Mouse (Mus musculus) hindbrain, embryonic 11.5 days (tissue): ENCODE measurements around the gene Fmnl3. TPM values are rescaled to one million over a fixed set of nuclear protein-coding genes. Genes with fewer than 3 reads are reported as not detected.

Experiments used
- ATAC-seq: fragments of 200-750 bp; cut with Nextera tagmentation; 2 replicates; pipeline ENCODE4 v1.8.0; 2017; ENCODE audit warnings: mild to moderate bottlenecking, moderate TSS enrichment, moderate library complexity; ENCODE audit not compliant: low FRiP score
- DNase-seq: peaks from one replicate; pipeline ENCODE4 v3.0.0-alpha.2; 2015; ENCODE audit warnings: low spot score
- H3K27ac ChIP-seq: fragments of 300-500 bp; sonication (generic); 2 replicates; pipeline ENCODE4 v1.5.1; 2014; ENCODE audit warnings: mild to moderate bottlenecking, low read depth, low read length
- H3K27me3 ChIP-seq: fragments of 300-500 bp; sonication (generic); 2 replicates; pipeline ENCODE4 v1.6.1; 2014; ENCODE audit warnings: mild to moderate bottlenecking, low read length, moderate library complexity, mixed read lengths; ENCODE audit not compliant: control insufficient read depth, insufficient read depth
- H3K36me3 ChIP-seq: fragments of 300-500 bp; sonication (generic); 2 replicates; pipeline ENCODE4 v1.6.1; 2014; ENCODE audit warnings: mild to moderate bottlenecking, low read length, moderate library complexity, mixed read lengths; ENCODE audit not compliant: control insufficient read depth, insufficient read depth
- H3K4me1 ChIP-seq: fragments of 300-500 bp; sonication (generic); replicated peaks from 2 replicates; pipeline ENCODE4 v1.6.1; 2014; ENCODE audit warnings: low read length, mixed read lengths; ENCODE audit not compliant: control insufficient read depth, insufficient read depth
- H3K4me2 ChIP-seq: fragments of 300-500 bp; sonication (generic); replicated peaks from 2 replicates; pipeline ENCODE4 v1.6.1; 2014; ENCODE audit warnings: mild to moderate bottlenecking, low read depth, low read length
- H3K4me3 ChIP-seq: fragments of 300-500 bp; sonication (generic); 2 replicates; pipeline ENCODE4 v1.5.1; 2014; ENCODE audit warnings: low read depth, low read length
- H3K9ac ChIP-seq: fragments of 300-500 bp; sonication (generic); 2 replicates; pipeline ENCODE4 v1.6.1; 2014; ENCODE audit warnings: low read depth, low read length
- H3K9me3 ChIP-seq: fragments of 300-500 bp; sonication (generic); 2 replicates; pipeline ENCODE4 v1.6.1; 2016; ENCODE audit warnings: low read length; ENCODE audit not compliant: control insufficient read depth
- WGBS: fragments of 180-500 bp; shearing (Covaris S2); extraction: QIAGEN DNeasy Blood & Tissue Kit; methylation state at CpG from one replicate; pipeline ENCODE4 v1.1.7; 2014; 5-methylcytosine and 5-hydroxymethylcytosine counted together
- polyA plus RNA-seq: library from polyadenylated mRNA; unstranded; fragments of >200 nt; fragmentation: Nextera tagmentation; extraction: Ambion mirVana; gene quantifications from 2 replicates; pipeline ENCODE4 v1.2.1, GENCODE M21; 2014

The Fmnl3 gene
- polyA plus RNA-seq, 1 experiment from 2014 or later: 10.5 TPM

GRCm38 (mm10) chr15:99318861-99319410 lies 51.3 kb downstream of the Fmnl3 start:
- WGBS: 89% methylated on average over 14 of the region's 14 CpGs
- H3K4me3 ChIP-seq: no peak overlapping the region
- DNase-seq: no peak
- H3K9ac ChIP-seq: no peak overlapping the region
- H3K36me3 ChIP-seq: peaks cover 6% of the 10 kb centered on the region; the same call in 1 of the 2 replicates
- H3K4me2 ChIP-seq: no peak overlapping the region
- H3K4me1 ChIP-seq: no peaks in the 10 kb centered on the region
- no peaks in the 10 kb centered on the region for H3K27me3 ChIP-seq
- H3K9me3 ChIP-seq: no peaks in the 10 kb centered on the region
- 0 out of 2 replicates have a peak overlapping the region, but pooled peaks have one; percentile 10 for H3K27ac ChIP-seq
- no peak for ATAC-seq

GRCm38 (mm10) chr15:99318071-99318470 lies 52.2 kb downstream of the Fmnl3 start:
- no peak overlapping the region for H3K9ac ChIP-seq
- H3K4me2 ChIP-seq: no peak overlapping the region
- H3K27me3 ChIP-seq: no peaks in the 10 kb centered on the region
- H3K36me3 ChIP-seq: peaks cover 6% of the 10 kb centered on the region; the same call in 1 of the 2 replicates
- no peaks in the 10 kb centered on the region for H3K4me1 ChIP-seq
- no peak overlapping the region for H3K4me3 ChIP-seq
- DNase-seq: no peak
- ATAC-seq: no peak
- whole genome bisulfite sequencing: 88% methylated on average over 6 of the region's 6 CpGs
- no peak overlapping the region for H3K27ac ChIP-seq
- no peaks in the 10 kb centered on the region for H3K9me3 ChIP-seq

GRCm38 (mm10) chr15:99317267-99317651 lies 53.0 kb downstream of the Fmnl3 start:
- no peak overlapping the region for H3K4me3 ChIP-seq
- DNase-seq (no peak), ATAC-seq (no peak; the same call in 1 of the 2 replicates)
- H3K4me1 ChIP-seq: no peaks in the 10 kb centered on the region
- no peak overlapping the region for H3K27ac ChIP-seq
- H3K9ac ChIP-seq: 0 out of 2 replicates have a peak overlapping the region, but pooled peaks have one; percentile 11
- WGBS: 81% methylated on average over 2 of the region's 2 CpGs
- no peaks in the 10 kb centered on the region for H3K9me3 ChIP-seq
- peaks cover 6% of the 10 kb centered on the region; the same call in 1 of the 2 replicates for H3K36me3 ChIP-seq
- no peaks in the 10 kb centered on the region for H3K27me3 ChIP-seq
- H3K4me2 ChIP-seq: no peak overlapping the region

- Histone ChIP-seq H3K36me3 (peaks cover 6% of the 10 kb centered on the region; the same call in 1 of the 2 replicates), H3K4me3 (no peak overlapping the region), H3K4me2 (no peak overlapping the region), H3K9ac (0 out of 2 replicates have a peak overlapping the region, but pooled peaks have one; percentile 31), H3K27me3 (no peaks in the 10 kb centered on the region), H3K27ac (peak overlapping the region; percentile 70), H3K4me1 (no peaks in the 10 kb centered on the region), H3K9me3 (no peaks in the 10 kb centered on the region)
- ATAC-seq (peak; percentile 49; the same call in 1 of the 2 replicates), DNase-seq (peak; percentile 82)
- 85% methylated on average over 16 of the region's 16 CpGs for WGBS
Measured at GRCm38 (mm10) chr15:99316314-99317266, 53.7 kb downstream of the Fmnl3 start.

- Histone ChIP-seq H3K27ac (no peak overlapping the region), H3K4me2 (no peak overlapping the region), H3K9ac (no peak overlapping the region), H3K4me1 (no peaks in the 10 kb centered on the region), H3K27me3 (no peaks in the 10 kb centered on the region), H3K9me3 (no peaks in the 10 kb centered on the region), H3K4me3 (no peak overlapping the region), H3K36me3 (peaks cover 6% of the 10 kb centered on the region; the same call in 1 of the 2 replicates)
- 93% methylated on average over 16 of the region's 16 CpGs for WGBS
- DNase-seq (no peak), ATAC-seq (no peak)
Measured at GRCm38 (mm10) chr15:99314891-99315290, 55.4 kb downstream of the Fmnl3 start.

GRCm38 (mm10) chr15:99310617-99311016 lies 59.7 kb downstream of the Fmnl3 start:
- no peaks in the 10 kb centered on the region for H3K4me1 ChIP-seq
- H3K27ac ChIP-seq: no peak overlapping the region
- DNase-seq (no peak), ATAC-seq (no peak)
- H3K9ac ChIP-seq: no peak overlapping the region
- no peaks in the 10 kb centered on the region for H3K9me3 ChIP-seq
- no peak overlapping the region for H3K4me2 ChIP-seq
- H3K36me3 ChIP-seq: peaks cover 11% of the 10 kb centered on the region
- no peaks in the 10 kb centered on the region for H3K27me3 ChIP-seq
- WGBS: 94% methylated on average over 5 of the region's 5 CpGs
- no peak overlapping the region for H3K4me3 ChIP-seq

- ATAC-seq (no peak), DNase-seq (no peak)
- no peaks in the 10 kb centered on the region for H3K4me1 ChIP-seq
- peaks cover 11% of the 10 kb centered on the region for H3K36me3 ChIP-seq
- no peak overlapping the region for H3K27ac ChIP-seq
- no peak overlapping the region for H3K4me2 ChIP-seq
- no peaks in the 10 kb centered on the region for H3K27me3 ChIP-seq
- no peaks in the 10 kb centered on the region for H3K9me3 ChIP-seq
- H3K4me3 ChIP-seq: no peak overlapping the region
- 94% methylated on average over 9 of the region's 9 CpGs for WGBS
- H3K9ac ChIP-seq: no peak overlapping the region
Measured at GRCm38 (mm10) chr15:99309549-99309948, 60.7 kb downstream of the Fmnl3 start.

GRCm38 (mm10) chr15:99307476-99307875 lies 62.8 kb downstream of the Fmnl3 start:
- Histone ChIP-seq H3K36me3 (peaks cover 15% of the 10 kb centered on the region), H3K9me3 (no peaks in the 10 kb centered on the region), H3K9ac (no peak overlapping the region), H3K4me1 (no peaks in the 10 kb centered on the region), H3K27me3 (no peaks in the 10 kb centered on the region), H3K4me3 (no peak overlapping the region), H3K4me2 (no peak overlapping the region), H3K27ac (no peak overlapping the region)
- ATAC-seq: no peak
- DNase-seq: no peak
- 93% methylated on average over 9 of the region's 9 CpGs for WGBS
